Mouse (Mus musculus): ENCODE data around the gene Rnf220. TPM values are rescaled to one million over a fixed set of nuclear protein-coding genes. Genes with fewer than 3 reads are reported as not detected.

Gene Rnf220
- polyA plus RNA-seq, 1 experiment from 2014 or later, result 55.5 TPM

Other genes with a start within 250 kb of the Rnf220 start
- gene Tmem53, start 245.1 kb downstream of the Rnf220 start, polyA plus RNA-seq (2014; fragmentation: Nextera tagmentation; extraction: Ambion mirVana), result 11.4 and 13.1 TPM in 2 replicates
- gene Armh1, start 244.9 kb downstream of the Rnf220 start, polyA plus RNA-seq (2014; fragmentation: Nextera tagmentation; extraction: Ambion mirVana), result 0.53 TPM in 1 of 2 replicates, not detected in the other
- gene Eri3, start 53.3 kb upstream of the Rnf220 start, polyA plus RNA-seq (2014; fragmentation: Nextera tagmentation; extraction: Ambion mirVana), result 110 and 119 TPM in 2 replicates
- gene Dmap1, start 185.2 kb upstream of the Rnf220 start, polyA plus RNA-seq (2014; fragmentation: Nextera tagmentation; extraction: Ambion mirVana), result 76.1 and 82.2 TPM in 2 replicates
- gene Gm12845, start 227.4 kb upstream of the Rnf220 start, polyA plus RNA-seq (2014; fragmentation: Nextera tagmentation; extraction: Ambion mirVana), result not detected in 2 replicates

Data from hindbrain, embryonic 11.5 days (tissue).